Mouse (Mus musculus): ENCODE results near the gene Btbd9. TPM values are rescaled to one million over a fixed set of nuclear protein-coding genes. Genes with fewer than 3 reads are reported as not detected.

Gene Btbd9
- polyA plus RNA-seq, 1 experiment from 2014 or later, result 164 TPM

DNA sequence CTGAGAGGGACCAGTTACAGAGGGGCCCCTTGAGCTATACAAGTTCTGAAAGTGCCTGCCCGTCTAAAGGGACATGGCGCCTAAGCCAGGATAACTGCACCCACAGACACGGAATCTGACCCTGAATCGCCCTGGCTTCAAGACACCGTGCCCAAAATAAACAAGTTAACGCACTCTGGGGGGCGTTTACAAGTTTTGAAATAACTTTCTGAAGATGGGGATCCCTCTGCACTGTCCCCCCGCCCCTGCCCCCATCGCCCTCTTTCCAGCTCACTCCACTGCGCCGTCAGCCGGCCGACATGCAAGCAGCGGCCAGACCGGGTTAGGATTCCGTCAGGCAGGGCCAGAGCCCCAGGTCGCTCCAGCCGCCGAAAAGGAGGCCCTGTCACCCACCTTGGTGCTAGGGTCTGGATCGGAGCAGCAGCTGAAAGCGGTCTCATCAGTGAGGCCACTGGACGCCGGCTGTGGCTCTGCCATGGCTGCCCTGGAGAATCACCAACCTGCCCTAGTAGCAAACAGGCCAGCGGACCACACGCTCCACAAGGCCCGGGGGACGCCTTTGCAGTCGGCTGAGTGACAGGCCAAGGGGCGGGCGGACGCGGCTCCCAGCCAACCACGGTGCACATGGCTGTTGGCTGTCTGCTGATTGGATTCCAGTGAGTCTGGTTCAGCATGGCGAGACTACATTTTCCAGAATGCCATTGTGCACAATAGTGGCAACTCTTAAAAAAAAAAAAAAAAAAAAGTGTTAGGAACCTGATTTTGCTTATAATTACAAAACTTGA lies 36.0 kb upstream of the Btbd9 start:
- Histone ChIP-seq H3K9me3 (replicated peaks; ENCODE audit: control insufficient read depth, low read length, poor library complexity, severe bottlenecking) (no peaks in the 10 kb centered on the region), H3K27ac (ENCODE audit: low read length) (peak overlapping the region; percentile 80), H3K36me3 (ENCODE audit: control insufficient read depth, insufficient read depth, low read length) (no peaks in the 10 kb centered on the region), H3K27me3 (ENCODE audit: control insufficient read depth, insufficient read depth, low read depth, low read length) (no peaks in the 10 kb centered on the region), H3K4me3 (ENCODE audit: low read depth, low read length) (peak overlapping the region; percentile 73), H3K4me1 (ENCODE audit: control insufficient read depth, insufficient read depth, low read length) (peaks cover 9% of the 10 kb centered on the region), H3K4me2 (ENCODE audit: low read length) (peak overlapping the region; percentile 86), H3K9ac (ENCODE audit: low read depth, low read length) (peak overlapping the region; percentile 84)
- WGBS, result under 1% methylated on average over 34 of the region's 34 CpGs
- peak; percentile 100 for ATAC-seq

DNA sequence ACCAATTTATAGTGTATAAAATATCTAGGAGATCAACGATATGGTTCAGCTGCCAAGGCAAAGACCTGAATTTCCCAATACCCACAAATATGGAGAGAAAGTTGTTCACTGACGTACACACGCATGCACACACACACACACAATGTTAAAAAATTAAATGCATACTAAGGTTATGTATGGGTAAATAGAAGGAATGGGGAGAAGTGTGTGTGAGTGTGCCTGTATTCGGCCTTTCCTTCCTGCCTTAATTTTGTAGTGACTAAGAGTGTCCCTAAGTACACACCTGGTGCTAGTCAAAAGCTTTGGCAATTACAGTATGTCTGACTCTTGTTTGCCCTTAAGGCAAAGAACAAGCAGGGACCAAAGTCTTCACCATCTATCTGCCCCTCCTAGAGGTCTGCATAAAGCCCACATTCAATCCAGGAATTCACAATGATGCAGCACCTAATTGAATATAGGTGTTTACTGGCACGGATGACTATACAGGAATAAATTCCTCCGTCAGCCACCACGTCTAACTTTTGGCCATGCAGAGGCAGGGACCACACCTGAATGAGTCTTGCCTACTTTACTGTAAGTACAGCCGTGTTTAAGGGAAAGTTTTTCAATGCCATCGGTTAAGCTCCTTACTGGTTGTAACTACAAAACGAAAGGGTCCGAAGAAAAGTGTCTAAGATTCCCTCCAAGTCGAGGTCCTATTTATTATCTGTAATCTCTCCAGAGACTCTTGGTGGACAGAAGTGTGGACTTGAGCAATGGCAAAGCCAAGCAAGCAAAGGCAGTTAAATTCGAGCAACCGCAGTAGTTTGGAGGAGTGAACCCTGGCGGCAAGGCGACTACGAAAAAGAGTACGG lies 35.2 kb upstream of the Btbd9 start:
- Histone ChIP-seq H3K4me1 (ENCODE audit: control insufficient read depth, insufficient read depth, low read length) (peaks cover 9% of the 10 kb centered on the region), H3K4me3 (ENCODE audit: low read depth, low read length) (peak overlapping the region; percentile 73), H3K27ac (ENCODE audit: low read length) (no peak overlapping the region), H3K9me3 (replicated peaks; ENCODE audit: control insufficient read depth, low read length, poor library complexity, severe bottlenecking) (no peaks in the 10 kb centered on the region), H3K4me2 (ENCODE audit: low read length) (peak overlapping the region; percentile 86), H3K27me3 (ENCODE audit: control insufficient read depth, insufficient read depth, low read depth, low read length) (no peaks in the 10 kb centered on the region), H3K9ac (ENCODE audit: low read depth, low read length) (peak overlapping the region; percentile 84), H3K36me3 (ENCODE audit: control insufficient read depth, insufficient read depth, low read length) (no peaks in the 10 kb centered on the region)
- ATAC-seq, result no peak
- 26% methylated on average over 18 of the region's 18 CpGs for WGBS

DNA sequence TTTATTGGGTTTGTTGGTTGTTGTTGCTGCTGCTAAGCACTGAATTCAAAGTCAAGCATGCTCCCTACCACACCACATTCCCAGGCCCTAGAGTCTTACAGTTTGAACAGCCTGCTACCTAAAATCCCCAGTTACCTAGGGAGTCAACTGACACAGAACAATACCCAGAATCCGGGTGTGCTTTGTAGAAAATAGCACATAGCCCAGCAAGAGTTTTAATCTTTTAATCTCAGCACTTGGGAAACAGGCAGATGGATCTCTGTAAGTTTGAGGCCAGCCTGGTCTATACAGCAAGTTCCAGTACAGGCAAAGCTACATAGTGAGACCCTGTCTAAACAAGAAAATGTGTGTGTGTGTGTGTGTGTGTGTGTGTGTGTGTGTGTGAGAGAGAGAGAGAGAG lies 34.5 kb upstream of the Btbd9 start:
- H3K9ac ChIP-seq (ENCODE audit: low read depth, low read length), result no peak overlapping the region
- no peak overlapping the region for H3K4me3 ChIP-seq (ENCODE audit: low read depth, low read length)
- H3K36me3 ChIP-seq (ENCODE audit: control insufficient read depth, insufficient read depth, low read length), result no peaks in the 10 kb centered on the region
- H3K4me2 ChIP-seq (ENCODE audit: low read length), result no peak overlapping the region; the same call in 1 of the 2 replicates
- no peaks in the 10 kb centered on the region for H3K27me3 ChIP-seq (ENCODE audit: control insufficient read depth, insufficient read depth, low read depth, low read length)
- ATAC-seq, result no peak
- no peaks in the 10 kb centered on the region for H3K9me3 ChIP-seq (replicated peaks; ENCODE audit: control insufficient read depth, low read length, poor library complexity, severe bottlenecking)
- peaks cover 9% of the 10 kb centered on the region for H3K4me1 ChIP-seq (ENCODE audit: control insufficient read depth, insufficient read depth, low read length)
- 19% methylated on average over 1 of the region's 1 CpGs for WGBS
- no peak overlapping the region for H3K27ac ChIP-seq (ENCODE audit: low read length)

DNA sequence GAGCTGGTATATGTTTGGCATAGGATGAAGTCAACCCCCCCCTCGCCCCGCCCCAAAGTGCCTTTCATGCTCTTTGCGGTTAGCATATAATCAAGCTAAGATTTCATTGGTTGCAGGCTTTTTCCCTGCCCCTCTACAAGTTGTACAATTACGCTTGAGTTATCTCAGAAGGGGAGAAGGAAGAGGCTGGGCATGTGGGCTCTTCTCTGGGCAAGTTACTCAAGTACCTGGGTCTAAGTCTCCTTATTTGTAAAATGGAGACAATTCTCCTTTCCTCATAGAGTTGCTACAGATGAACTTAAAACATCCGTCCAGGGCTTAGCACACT lies 33.7 kb upstream of the Btbd9 start:
- Histone ChIP-seq H3K27ac (ENCODE audit: low read length) (no peak overlapping the region), H3K4me1 (ENCODE audit: control insufficient read depth, insufficient read depth, low read length) (peaks cover 9% of the 10 kb centered on the region), H3K27me3 (ENCODE audit: control insufficient read depth, insufficient read depth, low read depth, low read length) (no peaks in the 10 kb centered on the region), H3K9me3 (replicated peaks; ENCODE audit: control insufficient read depth, low read length, poor library complexity, severe bottlenecking) (no peaks in the 10 kb centered on the region), H3K36me3 (ENCODE audit: control insufficient read depth, insufficient read depth, low read length) (no peaks in the 10 kb centered on the region), H3K4me3 (ENCODE audit: low read depth, low read length) (no peak overlapping the region), H3K9ac (ENCODE audit: low read depth, low read length) (no peak overlapping the region), H3K4me2 (ENCODE audit: low read length) (no peak overlapping the region)
- over 99% methylated on average over 5 of the region's 5 CpGs for WGBS
- ATAC-seq, result no peak

DNA sequence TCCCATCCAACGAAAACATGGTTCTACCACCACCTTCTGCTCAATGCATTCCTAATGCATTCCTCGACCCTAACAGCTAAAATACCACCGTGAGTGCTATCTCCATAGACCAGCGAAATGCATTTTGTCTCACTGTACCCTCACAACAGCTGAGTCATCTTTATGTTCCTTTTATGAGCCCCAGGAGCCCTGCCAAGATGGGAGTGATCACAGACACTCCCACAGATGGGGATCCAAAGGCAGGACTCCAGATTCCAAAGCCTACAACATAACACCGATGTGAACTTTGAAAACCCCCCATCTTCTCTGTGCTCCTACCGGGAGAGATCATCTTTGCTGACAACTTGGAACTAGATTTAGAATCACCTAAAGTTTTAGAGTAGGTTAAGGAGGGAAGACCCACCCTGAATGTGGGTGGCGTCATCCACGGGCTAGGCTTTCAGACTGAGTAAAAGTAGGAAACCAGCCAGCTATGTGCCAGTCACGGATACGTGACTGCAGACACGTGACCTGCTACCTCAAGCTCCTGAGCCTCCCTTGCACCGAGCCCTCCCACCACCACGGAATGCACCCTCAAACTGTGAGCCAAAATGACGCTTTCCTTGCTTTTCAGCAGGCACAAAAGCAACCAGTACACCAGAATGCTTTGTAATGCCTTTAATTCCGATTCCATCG lies 33.2 kb upstream of the Btbd9 start:
- no peak overlapping the region for H3K4me3 ChIP-seq (ENCODE audit: low read depth, low read length)
- H3K9me3 ChIP-seq (replicated peaks; ENCODE audit: control insufficient read depth, low read length, poor library complexity, severe bottlenecking), result no peaks in the 10 kb centered on the region
- no peak for ATAC-seq
- H3K27me3 ChIP-seq (ENCODE audit: control insufficient read depth, insufficient read depth, low read depth, low read length), result no peaks in the 10 kb centered on the region
- no peak overlapping the region for H3K4me2 ChIP-seq (ENCODE audit: low read length)
- H3K27ac ChIP-seq (ENCODE audit: low read length), result no peak overlapping the region
- no peak overlapping the region for H3K9ac ChIP-seq (ENCODE audit: low read depth, low read length)
- no peaks in the 10 kb centered on the region for H3K36me3 ChIP-seq (ENCODE audit: control insufficient read depth, insufficient read depth, low read length)
- 92% methylated on average over 16 of the region's 16 CpGs for WGBS
- H3K4me1 ChIP-seq (ENCODE audit: control insufficient read depth, insufficient read depth, low read length), result peaks cover 9% of the 10 kb centered on the region

DNA sequence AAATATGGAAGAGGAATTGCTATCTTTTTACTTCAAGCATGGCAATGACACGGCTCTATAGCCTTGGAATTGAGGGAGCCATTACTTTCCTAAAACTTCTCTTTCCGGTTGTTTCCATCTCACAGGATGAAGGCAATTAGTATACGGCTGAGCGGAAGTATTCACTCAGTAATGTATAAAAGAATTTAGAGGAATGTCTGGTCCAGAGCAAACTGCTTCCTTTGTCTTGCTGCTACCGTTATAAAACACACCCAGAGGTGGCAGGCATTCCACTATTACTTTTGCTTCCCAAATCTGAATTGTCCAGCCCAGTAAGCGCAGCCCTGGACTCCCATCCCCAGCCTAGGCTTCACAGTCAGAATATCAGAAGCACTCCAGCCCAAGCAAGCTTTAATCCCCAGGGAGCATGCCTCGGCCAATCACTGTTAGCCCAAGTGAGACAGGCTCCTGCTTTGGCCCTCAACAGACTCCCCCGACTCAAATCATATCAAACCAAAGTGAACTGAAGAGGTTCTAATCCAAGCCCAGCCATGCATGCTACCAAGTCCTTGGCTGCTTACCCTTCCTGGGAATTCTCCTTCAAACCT lies 31.7 kb upstream of the Btbd9 start:
- H3K27me3 ChIP-seq (ENCODE audit: control insufficient read depth, insufficient read depth, low read depth, low read length), result no peaks in the 10 kb centered on the region
- no peak overlapping the region for H3K27ac ChIP-seq (ENCODE audit: low read length)
- no peak overlapping the region for H3K9ac ChIP-seq (ENCODE audit: low read depth, low read length)
- no peak overlapping the region for H3K4me2 ChIP-seq (ENCODE audit: low read length)
- H3K4me3 ChIP-seq (ENCODE audit: low read depth, low read length), result no peak overlapping the region
- no peaks in the 10 kb centered on the region for H3K9me3 ChIP-seq (replicated peaks; ENCODE audit: control insufficient read depth, low read length, poor library complexity, severe bottlenecking)
- no peak for ATAC-seq
- WGBS, result 53% methylated on average over 8 of the region's 8 CpGs
- H3K36me3 ChIP-seq (ENCODE audit: control insufficient read depth, insufficient read depth, low read length), result no peaks in the 10 kb centered on the region
- H3K4me1 ChIP-seq (ENCODE audit: control insufficient read depth, insufficient read depth, low read length), result peaks cover 9% of the 10 kb centered on the region

DNA sequence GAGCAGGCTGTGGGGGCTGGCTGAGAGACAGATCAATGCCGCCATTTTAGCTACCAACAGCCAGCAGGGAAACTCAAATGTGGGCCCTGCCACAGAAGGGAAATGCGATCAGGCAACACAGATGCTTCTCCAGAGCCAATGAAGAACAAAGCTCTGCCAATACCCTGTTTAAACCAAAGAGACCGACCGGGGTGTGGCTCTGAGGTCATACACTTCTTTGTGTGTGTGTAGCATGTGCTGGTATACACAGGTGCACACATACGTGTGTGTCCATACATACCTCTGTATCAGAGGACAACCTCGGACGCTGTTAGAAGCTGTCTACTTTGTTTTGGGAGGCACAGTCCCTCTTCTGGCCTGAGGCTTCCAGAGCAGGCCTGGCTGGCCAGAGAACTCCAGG lies 31.0 kb upstream of the Btbd9 start:
- no peaks in the 10 kb centered on the region for H3K9me3 ChIP-seq (replicated peaks; ENCODE audit: control insufficient read depth, low read length, poor library complexity, severe bottlenecking)
- no peak overlapping the region for H3K4me3 ChIP-seq (ENCODE audit: low read depth, low read length)
- H3K9ac ChIP-seq (ENCODE audit: low read depth, low read length), result no peak overlapping the region
- peaks cover 9% of the 10 kb centered on the region for H3K4me1 ChIP-seq (ENCODE audit: control insufficient read depth, insufficient read depth, low read length)
- no peak overlapping the region; the same call in 1 of the 2 replicates for H3K27ac ChIP-seq (ENCODE audit: low read length)
- no peak for ATAC-seq
- WGBS, result 88% methylated on average over 7 of the region's 7 CpGs
- H3K27me3 ChIP-seq (ENCODE audit: control insufficient read depth, insufficient read depth, low read depth, low read length), result no peaks in the 10 kb centered on the region
- H3K36me3 ChIP-seq (ENCODE audit: control insufficient read depth, insufficient read depth, low read length), result no peaks in the 10 kb centered on the region
- H3K4me2 ChIP-seq (ENCODE audit: low read length), result no peak overlapping the region

DNA sequence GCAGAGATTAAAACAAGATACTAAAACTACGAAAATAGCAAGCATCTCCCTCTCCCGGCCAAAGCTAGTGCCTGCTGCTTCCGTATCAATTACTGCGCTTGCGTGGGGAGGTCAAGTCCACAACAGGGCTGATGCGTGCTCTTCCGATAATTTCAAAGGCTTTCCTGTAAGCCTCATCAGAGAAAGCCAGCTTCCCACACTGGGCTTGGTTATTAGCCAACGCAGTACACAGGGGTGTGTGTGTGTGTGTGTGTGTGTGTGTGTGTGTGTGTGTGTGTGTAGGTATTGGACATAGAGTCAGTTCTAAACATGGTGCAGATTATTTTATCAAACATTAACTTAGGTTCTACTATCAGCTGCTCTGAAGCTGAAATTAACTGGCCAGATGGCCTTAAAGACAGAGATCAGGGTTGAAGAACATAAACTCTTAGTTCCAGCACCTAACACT lies 30.4 kb upstream of the Btbd9 start:
- H3K9me3 ChIP-seq (replicated peaks; ENCODE audit: control insufficient read depth, low read length, poor library complexity, severe bottlenecking), result no peaks in the 10 kb centered on the region
- H3K4me3 ChIP-seq (ENCODE audit: low read depth, low read length), result no peak overlapping the region
- H3K4me2 ChIP-seq (ENCODE audit: low read length), result no peak overlapping the region
- peaks cover 6% of the 10 kb centered on the region for H3K4me1 ChIP-seq (ENCODE audit: control insufficient read depth, insufficient read depth, low read length)
- no peak overlapping the region for H3K9ac ChIP-seq (ENCODE audit: low read depth, low read length)
- 68% methylated on average over 8 of the region's 8 CpGs for WGBS
- H3K27ac ChIP-seq (ENCODE audit: low read length), result no peak overlapping the region
- 0 out of 2 replicates have a peak, but pooled peaks cover 2% of the 10 kb centered on the region for H3K36me3 ChIP-seq (ENCODE audit: control insufficient read depth, insufficient read depth, low read length)
- H3K27me3 ChIP-seq (ENCODE audit: control insufficient read depth, insufficient read depth, low read depth, low read length), result no peaks in the 10 kb centered on the region
- no peak for ATAC-seq
